Mouse (Mus musculus): ENCODE results near the gene Susd1. TPM values are rescaled to one million over a fixed set of nuclear protein-coding genes. Genes with fewer than 3 reads are reported as not detected.

Susd1 gene
- total and polyA plus RNA-seq, 3 experiments: 49.0 to 180 (median 67.6) TPM

GRCm38 (mm10) chr4:59351938-59352337 is 86.5 kb downstream of the Susd1 start (continued):
- TF ChIP-seq GABPA (IDR thresholded peaks at IDR 0.05; ENCODE audit: low read depth, low read length) (no peak), USF2 (IDR thresholded peaks at IDR 0.05; ENCODE audit: borderline replicate concordance in 1 of 2, insufficient read depth in 1 of 2, low read depth in 1 of 2, low read length in 2 of 2) (no peak), EP300 (IDR thresholded peaks at IDR 0.05; ENCODE audit: low read depth in 1 of 2, low read length in 2 of 2) (no peak)

DNA sequence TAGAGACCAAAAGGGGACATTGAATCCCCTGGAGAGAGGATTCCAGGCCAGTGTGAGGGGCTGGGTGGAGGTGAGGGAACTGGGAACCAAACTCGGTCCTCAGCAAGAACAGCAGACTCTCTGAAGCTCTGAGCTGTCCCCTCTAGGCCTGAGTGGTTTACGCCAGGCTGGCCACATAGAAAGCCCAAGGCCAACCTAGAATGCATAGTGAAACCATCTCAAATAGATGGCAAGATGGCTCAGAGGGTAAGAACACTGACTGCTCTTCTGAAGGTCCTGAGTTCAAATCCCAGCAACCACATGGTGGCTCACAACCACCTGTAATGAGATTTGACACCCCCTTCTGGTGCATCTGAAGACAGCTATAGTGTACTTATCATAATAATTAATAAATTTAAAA is 88.1 kb downstream of the Susd1 start:
- no peak overlapping the region for H3K9ac ChIP-seq (ENCODE audit: control insufficient read depth, low read depth, low read length, poor library complexity, severe bottlenecking)
- peaks cover 11 to 14% of the 10 kb centered on the region in 2 experiments for H3K36me3 ChIP-seq (ENCODE audit: control insufficient read depth in 1 of 2, insufficient read depth in 2 of 2, low read length in 2 of 2)
- no peaks in the 10 kb centered on the region for H3K27me3 ChIP-seq (ENCODE audit: control insufficient read depth in 1 of 2, insufficient read depth in 2 of 2, low read length in 2 of 2)
- H3K9me3 ChIP-seq (replicated peaks; ENCODE audit: insufficient read depth, low read length): no peaks in the 10 kb centered on the region
- H3K79me2 ChIP-seq (ENCODE audit: control insufficient read depth, insufficient read depth, low read length, poor library complexity): no peaks in the 10 kb centered on the region
- H3K27ac ChIP-seq (ENCODE audit: control insufficient read depth, low read depth, low read length): no peak overlapping the region
- H3K4me1 ChIP-seq (ENCODE audit: control insufficient read depth in 1 of 2, insufficient read depth in 2 of 2, low read length in 2 of 2): peaks cover 5 to 10% of the 10 kb centered on the region in 2 experiments; a peak in 3 of 4 replicates
- H3K4me3 ChIP-seq (ENCODE audit: control insufficient read depth in 1 of 2, insufficient read depth in 1 of 2, low read depth in 2 of 2, low read length in 2 of 2): no peak overlapping the region
- TF ChIP-seq HCFC1 (IDR thresholded peaks at IDR 0.05; ENCODE audit: low read depth, low read length): no peak
- TF ChIP-seq POLR2AphosphoS2 (IDR thresholded peaks at IDR 0.05; ENCODE audit: low read length): no peak
- TF ChIP-seq ELF1 (IDR thresholded peaks at IDR 0.05; ENCODE audit: low read depth, low read length): no peak
- no peak for TF ChIP-seq ETS1 (IDR thresholded peaks at IDR 0.05; ENCODE audit: low read depth, low read length)
- no peak for TF ChIP-seq UBTF (IDR thresholded peaks at IDR 0.05; ENCODE audit: borderline replicate concordance, insufficient read depth, low read depth, low read length)
- no peak for TF ChIP-seq NELFE (IDR thresholded peaks at IDR 0.05; ENCODE audit: low read depth, low read length)
- TF ChIP-seq MXI1 (IDR thresholded peaks at IDR 0.05; ENCODE audit: low read depth, low read length): no peak
- no peak for TF ChIP-seq MYB (IDR thresholded peaks at IDR 0.05; ENCODE audit: low read depth, low read length)
- no peak for TF ChIP-seq TBP (IDR thresholded peaks at IDR 0.05; ENCODE audit: low read depth, low read length)
- no peak for TF ChIP-seq MAZ (IDR thresholded peaks at IDR 0.05; ENCODE audit: low read depth, low read length)
- TF ChIP-seq CHD1 (IDR thresholded peaks at IDR 0.05; ENCODE audit: low read depth, low read length): no peak
- TF ChIP-seq MEF2A (IDR thresholded peaks at IDR 0.05; ENCODE audit: extremely low read depth, insufficient replicate concordance, low read depth, low read length, poor library complexity, severe bottlenecking): no peak
- TF ChIP-seq POLR2A (IDR thresholded peaks at IDR 0.05; ENCODE audit: control insufficient read depth in 1 of 2, insufficient read depth in 1 of 2, low read depth in 1 of 2, low read length in 2 of 2, poor library complexity in 1 of 2): no peak
- TF ChIP-seq ZMIZ1 (IDR thresholded peaks at IDR 0.05; ENCODE audit: low read depth, low read length): no peak
- no peak for TF ChIP-seq E2F4 (IDR thresholded peaks at IDR 0.05; ENCODE audit: borderline replicate concordance, low read depth, low read length)
- TF ChIP-seq CHD2 (IDR thresholded peaks at IDR 0.05; ENCODE audit: low read length): no peak
- DNase-seq (ENCODE audit: low read depth, low spot score): no peak

Measured in MEL (cell line).